Comparison of ENCODE assay signal across 9 mouse cellular contexts in the genomic region with DNA sequence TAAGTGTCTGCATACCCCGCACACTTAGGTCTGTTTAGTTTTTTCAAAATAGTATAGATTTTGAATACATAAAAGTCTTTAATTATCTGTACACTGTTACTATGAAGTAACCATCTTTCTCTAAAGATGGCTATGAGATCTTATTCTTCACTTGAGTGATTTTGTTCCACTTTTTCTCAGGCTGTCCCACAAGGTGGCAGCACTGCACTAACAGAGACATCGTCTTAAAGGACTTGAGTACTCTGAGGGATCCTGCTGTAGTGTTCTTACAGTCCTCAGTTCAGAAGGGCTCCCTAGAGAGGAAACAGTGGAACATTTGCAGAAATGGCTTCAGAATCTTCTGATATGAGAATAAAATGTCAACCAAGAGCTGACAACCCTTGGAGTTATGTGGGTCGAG. TPM values are rescaled to one million over a fixed set of nuclear protein-coding genes. Genes with fewer than 3 reads are reported as not detected.
DNase-seq lines count a peak whose midpoint lies in the region; ATAC-seq lines count a peak whose summit lies in the region.
"Had no signal": no experiment of that assay in that cellular context is flagged by ENCODE, and none has a peak within 500 bp of the region (broad histone marks: within the 10 kb centered on the region; RNA-seq: fewer than 3 reads in every experiment).

No protein-coding gene starts in this region.

- no peaks in the 10 kb centered on the region for H3K9me3 ChIP-seq in hindbrain, embryonic 11.5 days (ENCODE audit: control insufficient read depth, low read length)
- no peaks in the 10 kb centered on the region for H3K9me3 ChIP-seq in hindbrain, embryonic 16.5 days (ENCODE audit: control insufficient read depth, low read length)
- H3K9me3 ChIP-seq: lung, embryonic 15.5 days had no signal

- H3K36me3 ChIP-seq in hindbrain, embryonic 11.5 days (ENCODE audit: control insufficient read depth, insufficient read depth, low read length) = no peaks in the 10 kb centered on the region
- peaks cover 21% of the 10 kb centered on the region; the same call in 1 of the 2 replicates for H3K36me3 ChIP-seq in hindbrain, embryonic 16.5 days (ENCODE audit: control insufficient read depth, insufficient read depth, low read length)

- DNase-seq in hindbrain, embryonic 11.5 days (ENCODE audit: low spot score) = peak; percentile 77
- DNase-seq in ES-CJ7 (ENCODE audit: low read depth, low spot score) = peak; percentile 67
- peak; percentile 54 to 65 for DNase-seq in adrenal gland, postnatal 36 days
- peak; percentile 49 for DNase-seq in forelimb bud, embryonic 11.5 days (ENCODE audit: low read depth, low spot score)
- peak; percentile 40 to 64 for DNase-seq in left cerebral cortex, postnatal 10 days (ENCODE audit: extremely low spot score in 1 of 2, low spot score in 2 of 2)
- peak; percentile 85 for DNase-seq in retina, postnatal 1 day

- no peak overlapping the region for H3K9ac ChIP-seq in hindbrain, embryonic 11.5 days (ENCODE audit: low read depth, low read length)
- no peak overlapping the region for H3K9ac ChIP-seq in hindbrain, embryonic 16.5 days (ENCODE audit: low read depth, low read length)
- H3K9ac ChIP-seq: lung, embryonic 15.5 days had no signal

- 65% methylated on average over 3 of the region's 3 CpGs for WGBS in hindbrain, embryonic 11.5 days
- WGBS in hindbrain, embryonic 16.5 days = 62% methylated on average over 3 of the region's 3 CpGs

- H3K4me3 ChIP-seq in hindbrain, embryonic 11.5 days (ENCODE audit: low read depth, low read length) = no peak overlapping the region
- H3K4me3 ChIP-seq in hindbrain, embryonic 16.5 days (ENCODE audit: low read length) = no peak overlapping the region
- H3K4me3 ChIP-seq: lung, embryonic 15.5 days had no signal

- no peaks in the 10 kb centered on the region for H3K27me3 ChIP-seq in hindbrain, embryonic 11.5 days (ENCODE audit: control insufficient read depth, insufficient read depth, low read length)
- H3K27me3 ChIP-seq in hindbrain, embryonic 16.5 days (replicated peaks; ENCODE audit: control insufficient read depth, insufficient read depth, low read length) = no peaks in the 10 kb centered on the region
- H3K27me3 ChIP-seq: lung, embryonic 15.5 days had no signal

- no peaks in the 10 kb centered on the region for H3K4me1 ChIP-seq in hindbrain, embryonic 11.5 days (replicated peaks; ENCODE audit: control insufficient read depth, insufficient read depth, low read length)
- no peaks in the 10 kb centered on the region for H3K4me1 ChIP-seq in hindbrain, embryonic 16.5 days (ENCODE audit: control insufficient read depth, insufficient read depth, low read depth, low read length)
- H3K4me1 ChIP-seq: lung, embryonic 15.5 days had no signal

- no peak overlapping the region for H3K4me2 ChIP-seq in hindbrain, embryonic 11.5 days (replicated peaks; ENCODE audit: low read depth, low read length)
- no peak overlapping the region for H3K4me2 ChIP-seq in hindbrain, embryonic 16.5 days (ENCODE audit: low read length)
- H3K4me2 ChIP-seq: lung, embryonic 15.5 days had no signal

- no peak overlapping the region for H3K27ac ChIP-seq in hindbrain, embryonic 11.5 days (ENCODE audit: low read depth, low read length)
- no peak overlapping the region for H3K27ac ChIP-seq in hindbrain, embryonic 16.5 days (ENCODE audit: low read depth, low read length)
- H3K27ac ChIP-seq: lung, embryonic 15.5 days had no signal

- intact Hi-C loops in left cerebral cortex, postnatal 10 days (cut with DNase I) = loop anchor here (5.0 kb wide), 1 partner anchor 95 kb away; no protein-coding TSS in a partner anchor

- ATAC-seq in hindbrain, embryonic 11.5 days (ENCODE audit: low FRiP score) = no peak
- ATAC-seq in hindbrain, embryonic 16.5 days = no peak
- no peak for ATAC-seq in megakaryocyte-erythroid progenitor cell, adult 5-6 weeks (replicated peaks; ENCODE audit: low FRiP score, low TSS enrichment, poor library complexity, severe bottlenecking)

RNA-seq across cellular contexts. Expression of gene Pex12, which starts 25.0 kb away (rescaled TPM):
- 17.0 and 20.3 TPM in 2 replicates for polyA plus RNA-seq in hindbrain, embryonic 11.5 days (2014; fragmentation: Nextera tagmentation; extraction: Ambion mirVana)
- 15.0 and 16.7 TPM in 2 replicates for polyA plus RNA-seq in hindbrain, embryonic 16.5 days (2015; fragmentation: Nextera tagmentation; extraction: Ambion mirVana)
- total RNA-seq in adrenal gland, postnatal 36 days (2021) = 10 to 100 TPM; 14.8 to 18.3 TPM
- 10 to 100 TPM in 1 of 2 experiments, 1 to 10 TPM in 1; 7.2 to 11.8 TPM for total RNA-seq in left cerebral cortex, postnatal 10 days (2021)
- total RNA-seq in megakaryocyte-erythroid progenitor cell, adult 5-6 weeks (2014; fragmentation: Nextera tagmentation) = 7.6 and 10.1 TPM in 2 replicates
- 9.5 and 9.6 TPM in 2 replicates for total RNA-seq in megakaryocyte-erythroid progenitor cell, adult 5-6 weeks (2017)

RNA-seq across cellular contexts. Expression of gene Ap2b1, which starts 28.6 kb away (rescaled TPM):
- polyA plus RNA-seq in hindbrain, embryonic 11.5 days (2014; fragmentation: Nextera tagmentation; extraction: Ambion mirVana) = 121 and 136 TPM in 2 replicates
- 113 and 131 TPM in 2 replicates for polyA plus RNA-seq in hindbrain, embryonic 16.5 days (2015; fragmentation: Nextera tagmentation; extraction: Ambion mirVana)
- total RNA-seq in adrenal gland, postnatal 36 days (2021) = 100 to 1,000 TPM; 109 to 114 TPM
- 100 to 1,000 TPM; 326 to 342 TPM for total RNA-seq in left cerebral cortex, postnatal 10 days (2021)
- 74.0 and 74.2 TPM in 2 replicates for total RNA-seq in megakaryocyte-erythroid progenitor cell, adult 5-6 weeks (2014; fragmentation: Nextera tagmentation)
- total RNA-seq in megakaryocyte-erythroid progenitor cell, adult 5-6 weeks (2017) = 61.2 and 65.4 TPM in 2 replicates

RNA-seq across cellular contexts. Expression of gene Slfn14, which starts 40.9 kb away (rescaled TPM):
- polyA plus RNA-seq in hindbrain, embryonic 11.5 days (2014; fragmentation: Nextera tagmentation; extraction: Ambion mirVana) = 0.70 and 0.86 TPM in 2 replicates
- 0.10 TPM in 1 of 2 replicates, not detected in the other for polyA plus RNA-seq in hindbrain, embryonic 16.5 days (2015; fragmentation: Nextera tagmentation; extraction: Ambion mirVana)
- not detected for total RNA-seq in adrenal gland, postnatal 36 days (2021)
- total RNA-seq in left cerebral cortex, postnatal 10 days (2021) = under 1 TPM in 1 of 2 experiments, not detected in 1; 0.11 TPM
- total RNA-seq in megakaryocyte-erythroid progenitor cell, adult 5-6 weeks (2014; fragmentation: Nextera tagmentation) = not detected in 2 replicates
- 0.28 TPM in 1 of 2 replicates, not detected in the other for total RNA-seq in megakaryocyte-erythroid progenitor cell, adult 5-6 weeks (2017)
